26 mouse cellular contexts compared by ENCODE assay signal in genomic region chr4:77649615-77650325, GRCm38 (mm10).
DNase-seq lines count a peak whose midpoint lies in the region; ATAC-seq lines count a peak whose summit lies in the region.
"Had no signal": no experiment of that assay in that cellular context is flagged by ENCODE, and none has a peak within 500 bp of the region (broad histone marks: within the 10 kb centered on the region; RNA-seq: fewer than 3 reads in every experiment).

No protein-coding gene starts in this region.

- H3K4me2 ChIP-seq in midbrain, embryonic 16.5 days (ENCODE audit: low read length): no peak overlapping the region
- H3K4me2 ChIP-seq: forebrain, embryonic 15.5 days; heart, embryonic 15.5 days; hindbrain, embryonic 13.5 days; limb, embryonic 15.5 days; lung, embryonic 14.5 days; midbrain, embryonic 12.5 days; stomach, embryonic 15.5 days had no signal

- H3K4me3 ChIP-seq in heart, embryonic 10.5 days: no peak overlapping the region
- H3K4me3 ChIP-seq in midbrain, embryonic 16.5 days (ENCODE audit: low read depth, low read length): no peak overlapping the region
- H3K4me3 ChIP-seq: embryonic facial prominence, embryonic 10.5 days; forebrain, embryonic 15.5 days; heart, embryonic 15.5 days; hindbrain, embryonic 13.5 days; limb, embryonic 15.5 days; midbrain, embryonic 12.5 days; stomach, embryonic 15.5 days had no signal

- WGBS in heart, embryonic 10.5 days: 77% methylated on average over 3 of the region's 3 CpGs
- WGBS in midbrain, embryonic 16.5 days: 90% methylated on average over 3 of the region's 3 CpGs

- H3K27ac ChIP-seq in heart, embryonic 10.5 days: no peak overlapping the region
- H3K27ac ChIP-seq in midbrain, embryonic 16.5 days (ENCODE audit: low read length): no peak overlapping the region
- H3K27ac ChIP-seq: embryonic facial prominence, embryonic 10.5 days; forebrain, embryonic 15.5 days; heart, embryonic 15.5 days; hindbrain, embryonic 13.5 days; limb, embryonic 15.5 days; liver, embryonic 14.5 days; midbrain, embryonic 12.5 days; stomach, embryonic 15.5 days had no signal

- DNase-seq in layer of hippocampus, adult 11-12 months (ENCODE audit: low spot score): peak; percentile 23
- DNase-seq in layer of hippocampus, postnatal 10 days (ENCODE audit: low spot score in 2 of 2): no peak
- DNase-seq in right cerebral cortex, adult 2 months (ENCODE audit: low spot score in 2 of 2): peak; percentile 38 to 48
- DNase-seq in right cerebral cortex, postnatal 4 days: no peak
- DNase-seq in left cerebral cortex, postnatal 36 days (ENCODE audit: low spot score in 2 of 2): peak; percentile 36 to 39
- no peak for DNase-seq in heart, embryonic 10.5 days (ENCODE audit: low spot score)
- DNase-seq: adrenal gland, postnatal 25 days; cerebellum, adult 11 months; cerebellum, adult 9-11 months; gastrocnemius, postnatal 36 days; heart, postnatal 36 days; kidney, adult 9 months; kidney, postnatal 25 days; lung, embryonic 14.5 days; thymus, adult 18-20 months; thymus, postnatal 36 days had no signal

- H3K9me3 ChIP-seq in heart, embryonic 10.5 days: no peaks in the 10 kb centered on the region
- H3K9me3 ChIP-seq in midbrain, embryonic 16.5 days (replicated peaks; ENCODE audit: control insufficient read depth, low read length, poor library complexity, severe bottlenecking): no peaks in the 10 kb centered on the region
- H3K9me3 ChIP-seq: embryonic facial prominence, embryonic 10.5 days; forebrain, embryonic 15.5 days; heart, embryonic 15.5 days; hindbrain, embryonic 13.5 days; limb, embryonic 15.5 days; midbrain, embryonic 12.5 days; stomach, embryonic 15.5 days had no signal

- H3K9ac ChIP-seq in midbrain, embryonic 16.5 days (ENCODE audit: low read depth, low read length): no peak overlapping the region
- H3K9ac ChIP-seq: forebrain, embryonic 15.5 days; heart, embryonic 15.5 days; hindbrain, embryonic 13.5 days; limb, embryonic 15.5 days; liver, embryonic 14.5 days; lung, embryonic 14.5 days; midbrain, embryonic 12.5 days; stomach, embryonic 15.5 days had no signal

- intact Hi-C loops in left cerebral cortex, postnatal 36 days (cut with DNase I): loop anchor here (2.0 to 5.0 kb wide), 2 partner anchors 561 to 1403 kb away; partner anchors contain the start of gene Ptprd

- H3K27me3 ChIP-seq in heart, embryonic 10.5 days (ENCODE audit: insufficient read depth, poor library complexity, severe bottlenecking): no peaks in the 10 kb centered on the region
- H3K27me3 ChIP-seq in midbrain, embryonic 16.5 days (ENCODE audit: control insufficient read depth, insufficient read depth, low read depth, low read length): no peaks in the 10 kb centered on the region
- H3K27me3 ChIP-seq: forebrain, embryonic 15.5 days; heart, embryonic 15.5 days; hindbrain, embryonic 13.5 days; limb, embryonic 15.5 days; midbrain, embryonic 12.5 days; stomach, embryonic 15.5 days had no signal

- H3K4me1 ChIP-seq in heart, embryonic 10.5 days: no peaks in the 10 kb centered on the region
- H3K4me1 ChIP-seq in midbrain, embryonic 16.5 days (ENCODE audit: control insufficient read depth, insufficient read depth, low read length): no peaks in the 10 kb centered on the region
- H3K4me1 ChIP-seq: embryonic facial prominence, embryonic 10.5 days; forebrain, embryonic 15.5 days; heart, embryonic 15.5 days; hindbrain, embryonic 13.5 days; limb, embryonic 15.5 days; midbrain, embryonic 12.5 days; stomach, embryonic 15.5 days had no signal

- ATAC-seq in midbrain, embryonic 16.5 days: no peak
- ATAC-seq: CD4-positive, CD25-positive, alpha-beta regulatory T cell, adult 4 months; forebrain, embryonic 15.5 days had no signal

- H3K36me3 ChIP-seq in heart, embryonic 10.5 days: no peaks in the 10 kb centered on the region
- H3K36me3 ChIP-seq in midbrain, embryonic 16.5 days (ENCODE audit: control insufficient read depth, insufficient read depth, low read length): no peaks in the 10 kb centered on the region
- H3K36me3 ChIP-seq: embryonic facial prominence, embryonic 10.5 days; forebrain, embryonic 15.5 days; heart, embryonic 15.5 days; hindbrain, embryonic 13.5 days; limb, embryonic 15.5 days; midbrain, embryonic 12.5 days; stomach, embryonic 15.5 days had no signal

Comparison
In these comparisons a context has a peak if more than half of its experiments do, and no peak if none do; other contexts are left out.
1. DNase-seq: peak in layer of hippocampus, adult 11-12 months (single experiment), right cerebral cortex, adult 2 months (2 of 2) and left cerebral cortex, postnatal 36 days (2 of 2); none in layer of hippocampus, postnatal 10 days (0 of 2), right cerebral cortex, postnatal 4 days (single experiment) and heart, embryonic 10.5 days (single experiment).